Mouse (Mus musculus) kidney, postnatal 25 days (tissue): ENCODE results near the gene Milr1.

Source experiments
- DNase-seq, 2 experiments: peaks; one replicate each; pipeline ENCODE4 v3.0.0; 2021; ENCODE audit warnings: mixed read lengths in 2 of 2

The Milr1 gene

DNA sequence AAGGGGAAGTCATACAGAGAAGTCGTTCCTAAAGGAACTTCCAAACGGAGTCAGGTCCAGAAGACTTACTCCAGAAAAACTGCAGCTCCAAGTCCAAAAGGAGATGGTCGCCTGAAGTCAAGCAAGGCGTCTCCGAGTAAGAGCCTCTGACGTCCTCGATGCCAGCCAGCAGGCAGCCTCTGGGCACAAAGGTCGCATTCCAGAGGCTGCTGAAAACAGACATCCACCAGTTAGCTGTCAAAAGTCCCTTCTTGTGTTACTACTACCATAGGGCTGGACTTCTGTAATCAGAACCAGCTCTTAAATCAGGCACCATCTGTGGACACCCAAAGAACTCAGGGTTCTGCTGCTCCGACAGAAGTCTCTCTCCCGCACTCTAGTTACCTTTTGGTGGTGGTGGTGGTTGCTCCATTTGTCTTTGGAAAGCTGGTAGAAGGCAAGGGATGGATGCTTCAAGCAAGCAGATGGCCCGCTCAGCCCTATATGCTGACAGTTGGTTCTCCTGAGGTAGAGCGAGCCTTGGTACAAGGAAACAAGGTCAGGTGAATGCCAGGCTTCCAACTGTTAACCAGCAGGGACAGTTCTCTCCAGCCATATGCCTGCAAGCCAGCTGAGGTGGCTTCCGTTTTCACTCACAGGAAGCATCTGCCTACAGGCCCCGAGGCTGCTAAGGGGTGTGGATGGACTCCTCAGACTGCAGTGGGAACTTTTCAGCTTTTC lies 63.7 kb downstream of the Milr1 start:
- DNase-seq: peak; percentile 58 to 86

GRCm38 (mm10) chr11:106815331-106815730 lies 64.3 kb downstream of the Milr1 start:
- DNase-seq: no peak

GRCm38 (mm10) chr11:106815761-106816160 lies 64.7 kb downstream of the Milr1 start:
- no peak for DNase-seq

DNA sequence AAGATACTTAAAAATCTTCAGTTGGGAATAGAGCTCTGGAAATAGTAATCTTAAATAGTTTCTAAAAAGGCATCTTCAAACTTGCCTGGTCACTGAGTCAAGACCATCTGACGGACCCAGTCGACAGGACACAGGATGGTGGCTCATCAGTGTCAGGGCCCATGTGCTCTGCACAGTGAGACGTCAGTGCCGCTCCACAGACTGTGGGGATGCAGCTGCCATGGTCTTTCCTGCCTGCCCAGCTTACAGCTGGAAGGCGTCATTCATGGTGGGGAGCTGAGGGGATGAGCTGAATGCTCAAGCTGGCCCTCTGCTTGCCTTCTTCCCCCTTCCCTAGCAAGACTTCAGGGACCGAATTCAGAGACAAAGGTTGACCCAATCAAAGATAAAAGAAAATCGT lies 65.3 kb downstream of the Milr1 start:
- no peak for DNase-seq

DNA sequence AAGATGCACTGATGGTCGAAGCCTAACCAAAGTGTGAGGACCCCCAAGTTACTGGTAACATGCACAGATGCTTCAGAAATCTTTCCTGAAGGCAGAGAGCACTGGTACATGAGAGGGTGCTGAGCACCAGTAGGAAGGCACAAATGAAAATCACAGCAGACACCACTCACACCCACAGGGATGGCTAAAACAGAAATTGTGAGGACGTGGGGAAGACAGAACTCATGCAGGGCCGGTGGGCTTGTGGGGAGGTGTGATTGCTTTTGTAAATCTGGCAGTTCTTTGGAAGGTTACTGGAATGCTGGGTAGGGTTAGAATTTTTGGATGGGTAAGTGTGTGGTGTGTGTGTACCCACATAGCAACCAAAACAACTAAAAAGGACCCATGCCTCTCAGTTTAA lies 66.1 kb downstream of the Milr1 start:
- no peak for DNase-seq

DNA sequence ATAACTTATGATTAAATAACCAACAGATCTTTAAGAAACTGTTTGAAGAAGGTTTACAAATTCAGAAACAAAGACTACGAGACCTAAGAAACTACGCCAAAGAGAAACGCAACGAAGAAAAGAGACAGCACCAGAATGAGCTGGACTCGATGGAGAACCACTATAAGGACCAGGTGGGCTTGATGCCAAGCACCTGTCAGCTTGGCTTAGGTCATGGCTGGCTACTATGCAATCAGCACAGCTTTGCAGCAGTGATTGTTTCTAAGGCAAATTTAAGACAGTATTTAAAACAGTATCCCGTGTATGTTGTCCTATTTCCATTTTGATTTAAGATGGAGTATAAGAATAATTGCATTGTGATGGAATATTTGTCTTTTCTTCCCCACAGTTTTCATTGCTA lies 66.8 kb downstream of the Milr1 start:
- no peak for DNase-seq

DNA sequence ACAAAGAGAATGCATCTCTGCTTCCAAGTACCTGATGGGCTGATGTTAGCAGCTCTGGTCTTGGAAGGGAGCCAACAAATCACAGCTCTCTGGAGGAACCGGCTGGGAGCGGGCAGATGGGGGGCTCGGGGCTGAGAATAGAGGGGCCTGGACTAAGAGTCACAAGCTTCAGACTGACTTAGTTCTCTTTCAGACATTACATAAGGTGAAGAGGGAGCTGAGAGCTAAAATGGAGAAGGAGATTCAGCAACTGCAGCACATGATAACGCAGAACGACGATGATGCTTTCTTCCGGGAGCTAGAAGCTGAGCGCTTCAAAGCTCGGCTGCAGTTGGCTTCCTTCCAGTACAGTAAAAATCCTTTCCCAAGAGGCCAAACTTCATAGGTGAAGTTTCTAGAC lies 67.3 kb downstream of the Milr1 start:
- peak; percentile 59 to 61 for DNase-seq
